ENCODE assay signal across 8 mouse cellular contexts in genomic region chr3:96220131-96220764, GRCm38 (mm10). TPM values are rescaled to one million over a fixed set of nuclear protein-coding genes. Genes with fewer than 3 reads are reported as not detected.
A peak's percentile ranks its signal among the peaks of the same experiment; 100 is the strongest.
DNase-seq lines count a peak whose midpoint lies in the region; ATAC-seq and TF ChIP-seq lines count a peak whose summit lies in the region.
"Not testable (repeated sequence)": the region's sequence is repeated elsewhere in the genome, so short reads cannot be mapped to it uniquely, and the experiment has no call there.

No protein-coding gene starts in this region.

- peak overlapping the region; percentile 79 for H3K9ac ChIP-seq in heart, embryonic 15.5 days
- peak overlapping the region; percentile 93 for H3K9ac ChIP-seq in kidney, embryonic 14.5 days (ENCODE audit: low read depth, low read length)
- H3K9ac ChIP-seq in liver, embryonic 16.5 days (ENCODE audit: low read depth, low read length), result peak overlapping the region; percentile 79
- peak overlapping the region; percentile 78 for H3K9ac ChIP-seq in midbrain, embryonic 16.5 days (ENCODE audit: low read depth, low read length)
- H3K9ac ChIP-seq in stomach, embryonic 14.5 days (replicated peaks; ENCODE audit: low read depth, low read length), result peak overlapping the region; percentile 57

- peak overlapping the region; percentile 83 for H3K4me2 ChIP-seq in heart, embryonic 15.5 days
- peak overlapping the region; percentile 82 for H3K4me2 ChIP-seq in kidney, embryonic 14.5 days (replicated peaks; ENCODE audit: low read depth, low read length)
- peak overlapping the region; percentile 81 for H3K4me2 ChIP-seq in liver, embryonic 16.5 days (ENCODE audit: low read depth, low read length)
- peak overlapping the region; percentile 65 for H3K4me2 ChIP-seq in midbrain, embryonic 16.5 days (ENCODE audit: low read length)
- peak overlapping the region; percentile 90 for H3K4me2 ChIP-seq in stomach, embryonic 14.5 days (replicated peaks; ENCODE audit: low read depth, low read length)

- TF ChIP-seq POLR2A in bone marrow macrophage, adult 2 months (IDR thresholded peaks at IDR 0.05; ENCODE audit: borderline replicate concordance, low read depth, low read length), result 0 out of 2 replicates have a peak, but pooled peaks have one; percentile 3

- peak overlapping the region; percentile 83 for H3K4me3 ChIP-seq in bone marrow macrophage, adult 2 months (ENCODE audit: insufficient read depth, low read length)
- peak overlapping the region; percentile 83 for H3K4me3 ChIP-seq in erythroblast, embryonic 14.5 days (replicated peaks)
- peak overlapping the region; percentile 68 for H3K4me3 ChIP-seq in heart, embryonic 15.5 days
- H3K4me3 ChIP-seq in kidney, embryonic 14.5 days (ENCODE audit: low read length), result peak overlapping the region; percentile 65
- H3K4me3 ChIP-seq in liver, embryonic 16.5 days (ENCODE audit: low read depth, low read length), result peak overlapping the region; percentile 68
- peak overlapping the region; percentile 67 for H3K4me3 ChIP-seq in midbrain, embryonic 16.5 days (ENCODE audit: low read depth, low read length)
- H3K4me3 ChIP-seq in stomach, embryonic 14.5 days (ENCODE audit: low read depth, low read length), result peak overlapping the region; percentile 46

- not testable (repeated sequence) for ATAC-seq in heart, embryonic 15.5 days (replicated peaks; ENCODE audit: insufficient number of reproducible peaks, insufficient read depth, low FRiP score, low read depth); liver, embryonic 16.5 days (ENCODE audit: low read depth); stomach, embryonic 14.5 days (ENCODE audit: insufficient number of reproducible peaks, insufficient read depth, low FRiP score, low read depth)
- peak; percentile 46 for ATAC-seq in kidney, embryonic 14.5 days (ENCODE audit: low FRiP score, low TSS enrichment)
- peak; percentile 9 for ATAC-seq in midbrain, embryonic 16.5 days

- peak overlapping the region; percentile 94 for H3K27ac ChIP-seq in bone marrow macrophage, adult 2 months (ENCODE audit: insufficient read depth, low read depth, low read length)
- H3K27ac ChIP-seq in heart, embryonic 15.5 days, result peak overlapping the region; percentile 99
- peak overlapping the region; percentile 100 for H3K27ac ChIP-seq in kidney, embryonic 14.5 days (ENCODE audit: low read depth, low read length)
- H3K27ac ChIP-seq in liver, embryonic 16.5 days (ENCODE audit: low read length), result peak overlapping the region; percentile 99
- H3K27ac ChIP-seq in midbrain, embryonic 16.5 days (ENCODE audit: low read length), result peak overlapping the region; percentile 98
- peak overlapping the region; percentile 96 for H3K27ac ChIP-seq in stomach, embryonic 14.5 days (ENCODE audit: low read length)

- not testable (repeated sequence) for H3K9me3 ChIP-seq in erythroblast, embryonic 14.5 days (ENCODE audit: control insufficient read depth, low read length); heart, embryonic 15.5 days (replicated peaks); kidney, embryonic 14.5 days (ENCODE audit: control insufficient read depth, low read length); liver, embryonic 16.5 days (replicated peaks; ENCODE audit: control insufficient read depth, low read length); midbrain, embryonic 16.5 days (replicated peaks; ENCODE audit: control insufficient read depth, low read length, poor library complexity, severe bottlenecking); stomach, embryonic 14.5 days (ENCODE audit: control insufficient read depth, low read depth, low read length)

- DNase-seq in CD4-positive, CD25-positive, alpha-beta regulatory T cell, adult 2 months (ENCODE audit: low read depth, low spot score), result peak; percentile 67

- H3K27me3 ChIP-seq in erythroblast, embryonic 14.5 days (ENCODE audit: control insufficient read depth); heart, embryonic 15.5 days; kidney, embryonic 14.5 days (ENCODE audit: control insufficient read depth, insufficient read depth, low read length); liver, embryonic 16.5 days (ENCODE audit: control insufficient read depth, insufficient read depth, low read depth, low read length); midbrain, embryonic 16.5 days (ENCODE audit: control insufficient read depth, insufficient read depth, low read depth, low read length); stomach, embryonic 14.5 days (ENCODE audit: control insufficient read depth, insufficient read depth, low read length): not testable (repeated sequence)

- 0% methylated on average over 40 of the region's 47 CpGs for whole genome bisulfite sequencing in heart, embryonic 15.5 days
- WGBS in kidney, embryonic 14.5 days, result under 1% methylated on average over 27 of the region's 47 CpGs
- under 1% methylated on average over 27 of the region's 47 CpGs for WGBS in liver, embryonic 16.5 days (ENCODE audit: insufficient replicate concordance)
- under 1% methylated on average over 31 of the region's 47 CpGs for WGBS in midbrain, embryonic 16.5 days
- WGBS in stomach, embryonic 14.5 days, result under 1% methylated on average over 27 of the region's 47 CpGs

- H3K36me3 ChIP-seq in erythroblast, embryonic 14.5 days (ENCODE audit: control insufficient read depth), result peaks cover 22% of the 10 kb centered on the region
- not testable (repeated sequence) for H3K36me3 ChIP-seq in heart, embryonic 15.5 days; kidney, embryonic 14.5 days (ENCODE audit: control insufficient read depth, insufficient read depth, low read length); liver, embryonic 16.5 days (ENCODE audit: control insufficient read depth, insufficient read depth); midbrain, embryonic 16.5 days (ENCODE audit: control insufficient read depth, insufficient read depth, low read length); stomach, embryonic 14.5 days (ENCODE audit: control insufficient read depth, insufficient read depth, low read length)

- H3K4me1 ChIP-seq in bone marrow macrophage, adult 2 months (ENCODE audit: control insufficient read depth, insufficient read depth, low read length), result peaks cover 20% of the 10 kb centered on the region
- H3K4me1 ChIP-seq in erythroblast, embryonic 14.5 days (ENCODE audit: control insufficient read depth), result peaks cover 71% of the 10 kb centered on the region
- H3K4me1 ChIP-seq in heart, embryonic 15.5 days (replicated peaks), result peaks cover 35% of the 10 kb centered on the region
- H3K4me1 ChIP-seq in kidney, embryonic 14.5 days (ENCODE audit: control insufficient read depth, insufficient read depth, low read length), result peaks cover 31% of the 10 kb centered on the region
- peaks cover 34% of the 10 kb centered on the region for H3K4me1 ChIP-seq in liver, embryonic 16.5 days (ENCODE audit: control insufficient read depth, low read depth, low read length)
- H3K4me1 ChIP-seq in midbrain, embryonic 16.5 days (ENCODE audit: control insufficient read depth, insufficient read depth, low read length), result peaks cover 25% of the 10 kb centered on the region
- peaks cover 22% of the 10 kb centered on the region for H3K4me1 ChIP-seq in stomach, embryonic 14.5 days (ENCODE audit: control insufficient read depth, insufficient read depth, low read length)

- not testable (repeated sequence) for TF ChIP-seq CTCF in bone marrow macrophage, adult 2 months (IDR thresholded peaks at IDR 0.05; ENCODE audit: low read depth, low read length)

RNA-seq across cellular contexts. Expression of gene Hist2h2ac, which starts 0.4 kb away (rescaled TPM):
- not detected in 2 replicates for polyA plus RNA-seq in bone marrow macrophage, adult 2 months (2012; ENCODE audit: insufficient read depth, insufficient read length, missing spikeins)
- 3.8 and 8.5 TPM in 2 replicates for polyA plus RNA-seq in erythroblast, embryonic 14.5 days (2012)
- 5.3 and 5.5 TPM in 2 replicates for polyA plus RNA-seq in heart, embryonic 15.5 days (2015; fragmentation: Nextera tagmentation; extraction: Ambion mirVana)
- 11.3 and 17.1 TPM in 2 replicates for polyA plus RNA-seq in kidney, embryonic 14.5 days (2014; fragmentation: Nextera tagmentation; extraction: Ambion mirVana)
- polyA plus RNA-seq in liver, embryonic 16.5 days (2015; fragmentation: Nextera tagmentation; extraction: Ambion mirVana), result 11.6 and 16.7 TPM in 2 replicates
- polyA plus RNA-seq in midbrain, embryonic 16.5 days (2015; fragmentation: Nextera tagmentation; extraction: Ambion mirVana), result 0.66 and 0.99 TPM in 2 replicates
- 7.6 and 8.8 TPM in 2 replicates for polyA plus RNA-seq in stomach, embryonic 14.5 days (2014; fragmentation: Nextera tagmentation; extraction: Ambion mirVana)

RNA-seq across cellular contexts. Expression of gene Hist2h2ab, which starts 0.6 kb away (rescaled TPM):
- polyA plus RNA-seq in bone marrow macrophage, adult 2 months (2012; ENCODE audit: insufficient read depth, insufficient read length, missing spikeins), result not detected in 2 replicates
- 0.39 TPM in 1 of 2 replicates, not detected in the other for polyA plus RNA-seq in erythroblast, embryonic 14.5 days (2012)
- polyA plus RNA-seq in heart, embryonic 15.5 days (2015; fragmentation: Nextera tagmentation; extraction: Ambion mirVana), result 0.43 TPM in 1 of 2 replicates, not detected in the other
- polyA plus RNA-seq in kidney, embryonic 14.5 days (2014; fragmentation: Nextera tagmentation; extraction: Ambion mirVana), result 2.2 and 2.4 TPM in 2 replicates
- 0.73 and 0.95 TPM in 2 replicates for polyA plus RNA-seq in liver, embryonic 16.5 days (2015; fragmentation: Nextera tagmentation; extraction: Ambion mirVana)
- not detected in 2 replicates for polyA plus RNA-seq in midbrain, embryonic 16.5 days (2015; fragmentation: Nextera tagmentation; extraction: Ambion mirVana)
- 1.6 and 2.6 TPM in 2 replicates for polyA plus RNA-seq in stomach, embryonic 14.5 days (2014; fragmentation: Nextera tagmentation; extraction: Ambion mirVana)

RNA-seq across cellular contexts. Expression of gene Hist2h2be, which starts 0.7 kb away (rescaled TPM):
- 13.0 and 13.9 TPM in 2 replicates for polyA plus RNA-seq in bone marrow macrophage, adult 2 months (2012; ENCODE audit: insufficient read depth, insufficient read length, missing spikeins)
- 0.13 and 0.14 TPM in 2 replicates for polyA plus RNA-seq in erythroblast, embryonic 14.5 days (2012)
- 7.3 and 8.1 TPM in 2 replicates for polyA plus RNA-seq in heart, embryonic 15.5 days (2015; fragmentation: Nextera tagmentation; extraction: Ambion mirVana)
- polyA plus RNA-seq in kidney, embryonic 14.5 days (2014; fragmentation: Nextera tagmentation; extraction: Ambion mirVana), result 9.2 and 13.1 TPM in 2 replicates
- polyA plus RNA-seq in liver, embryonic 16.5 days (2015; fragmentation: Nextera tagmentation; extraction: Ambion mirVana), result 7.2 and 8.7 TPM in 2 replicates
- 4.4 and 4.7 TPM in 2 replicates for polyA plus RNA-seq in midbrain, embryonic 16.5 days (2015; fragmentation: Nextera tagmentation; extraction: Ambion mirVana)
- 9.7 and 9.8 TPM in 2 replicates for polyA plus RNA-seq in stomach, embryonic 14.5 days (2014; fragmentation: Nextera tagmentation; extraction: Ambion mirVana)

RNA-seq across cellular contexts. Expression of gene Bola1, which starts 0.7 kb away (rescaled TPM):
- 14.1 and 19.0 TPM in 2 replicates for polyA plus RNA-seq in bone marrow macrophage, adult 2 months (2012; ENCODE audit: insufficient read depth, insufficient read length, missing spikeins)
- 8.3 and 12.9 TPM in 2 replicates for polyA plus RNA-seq in erythroblast, embryonic 14.5 days (2012)
- polyA plus RNA-seq in heart, embryonic 15.5 days (2015; fragmentation: Nextera tagmentation; extraction: Ambion mirVana), result 40.7 and 40.8 TPM in 2 replicates
- 65.0 and 70.9 TPM in 2 replicates for polyA plus RNA-seq in kidney, embryonic 14.5 days (2014; fragmentation: Nextera tagmentation; extraction: Ambion mirVana)
- 29.4 and 32.1 TPM in 2 replicates for polyA plus RNA-seq in liver, embryonic 16.5 days (2015; fragmentation: Nextera tagmentation; extraction: Ambion mirVana)
- 51.3 and 52.2 TPM in 2 replicates for polyA plus RNA-seq in midbrain, embryonic 16.5 days (2015; fragmentation: Nextera tagmentation; extraction: Ambion mirVana)
- polyA plus RNA-seq in stomach, embryonic 14.5 days (2014; fragmentation: Nextera tagmentation; extraction: Ambion mirVana), result 52.7 and 61.3 TPM in 2 replicates

RNA-seq across cellular contexts. Expression of gene Hist2h3c2, which starts 18.7 kb away (rescaled TPM):
- polyA plus RNA-seq in bone marrow macrophage, adult 2 months (2012; ENCODE audit: insufficient read depth, insufficient read length, missing spikeins), result 2.4 and 13.5 TPM in 2 replicates
- 9.1 and 33.9 TPM in 2 replicates for polyA plus RNA-seq in erythroblast, embryonic 14.5 days (2012)
- 3.9 and 5.1 TPM in 2 replicates for polyA plus RNA-seq in heart, embryonic 15.5 days (2015; fragmentation: Nextera tagmentation; extraction: Ambion mirVana)
- 5.4 and 6.9 TPM in 2 replicates for polyA plus RNA-seq in kidney, embryonic 14.5 days (2014; fragmentation: Nextera tagmentation; extraction: Ambion mirVana)
- 9.2 and 9.8 TPM in 2 replicates for polyA plus RNA-seq in liver, embryonic 16.5 days (2015; fragmentation: Nextera tagmentation; extraction: Ambion mirVana)
- polyA plus RNA-seq in midbrain, embryonic 16.5 days (2015; fragmentation: Nextera tagmentation; extraction: Ambion mirVana), result 1.3 TPM in 2 replicates
- polyA plus RNA-seq in stomach, embryonic 14.5 days (2014; fragmentation: Nextera tagmentation; extraction: Ambion mirVana), result 4.9 and 6.2 TPM in 2 replicates
